Mouse (Mus musculus): ENCODE data around the gene Padi2. TPM values are rescaled to one million over a fixed set of nuclear protein-coding genes. Genes with fewer than 3 reads are reported as not detected.

Padi2 gene
- polyA plus RNA-seq, 1 experiment: 2.4 TPM

DNA sequence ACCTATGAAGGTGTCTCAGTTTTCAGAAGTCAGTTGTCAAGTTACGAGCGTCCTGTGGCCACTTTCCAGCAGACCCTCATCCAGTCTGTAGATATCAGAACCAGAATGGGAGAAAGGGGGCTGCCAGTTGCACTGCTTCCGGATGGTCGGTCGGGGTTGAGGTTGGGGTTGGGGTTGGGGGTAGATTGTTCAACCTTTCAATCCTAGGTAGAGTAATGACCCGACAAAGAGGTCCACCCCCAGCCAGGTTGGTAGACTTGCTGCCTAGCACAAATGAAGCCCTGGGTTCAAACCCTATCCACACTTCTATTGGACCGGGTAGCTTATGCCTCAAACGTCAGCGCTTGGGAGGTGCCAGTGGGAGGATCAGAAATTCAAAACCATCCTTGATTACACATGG is 27.5 kb upstream of the Padi2 start:
- peaks cover 9% of the 10 kb centered on the region for H3K4me1 ChIP-seq (ENCODE audit: control insufficient read depth)
- H3K4me3 ChIP-seq (replicated peaks): no peak overlapping the region
- H3K36me3 ChIP-seq (ENCODE audit: control insufficient read depth): no peaks in the 10 kb centered on the region
- H3K27me3 ChIP-seq (ENCODE audit: control insufficient read depth): peaks cover 39% of the 10 kb centered on the region
- H3K9me3 ChIP-seq (ENCODE audit: control insufficient read depth, low read length): peaks cover 22% of the 10 kb centered on the region
- no peak for TF ChIP-seq TAL1 (IDR thresholded peaks at IDR 0.05; ENCODE audit: low read length)
- TF ChIP-seq GATA1 (IDR thresholded peaks at IDR 0.05; ENCODE audit: low read length): no peak

DNA sequence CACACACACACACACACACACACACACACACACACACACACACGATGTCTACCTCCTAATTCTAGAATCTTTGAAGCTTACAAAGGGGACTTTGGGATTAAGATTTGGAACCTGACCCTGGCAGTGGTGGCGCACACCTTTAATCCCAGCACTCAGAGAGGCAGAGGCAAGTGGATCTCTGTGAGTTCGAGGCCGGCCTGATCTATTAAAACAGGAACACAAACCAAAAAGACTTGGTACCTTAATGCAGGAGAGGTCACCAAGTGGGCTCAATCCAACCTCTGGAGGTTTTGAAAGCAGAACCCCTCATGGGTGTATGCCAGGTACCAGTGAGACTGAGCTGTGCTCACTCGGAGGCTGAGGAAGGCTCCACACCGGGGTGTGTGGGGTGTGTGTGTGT is 27.0 kb upstream of the Padi2 start:
- TF ChIP-seq GATA1 (IDR thresholded peaks at IDR 0.05; ENCODE audit: low read length) (no peak), TAL1 (IDR thresholded peaks at IDR 0.05; ENCODE audit: low read length) (no peak)
- Histone ChIP-seq H3K4me3 (replicated peaks) (no peak overlapping the region), H3K4me1 (ENCODE audit: control insufficient read depth) (peaks cover 11% of the 10 kb centered on the region), H3K9me3 (ENCODE audit: control insufficient read depth, low read length) (peaks cover 19% of the 10 kb centered on the region), H3K27me3 (ENCODE audit: control insufficient read depth) (peaks cover 36% of the 10 kb centered on the region), H3K36me3 (ENCODE audit: control insufficient read depth) (no peaks in the 10 kb centered on the region)

DNA sequence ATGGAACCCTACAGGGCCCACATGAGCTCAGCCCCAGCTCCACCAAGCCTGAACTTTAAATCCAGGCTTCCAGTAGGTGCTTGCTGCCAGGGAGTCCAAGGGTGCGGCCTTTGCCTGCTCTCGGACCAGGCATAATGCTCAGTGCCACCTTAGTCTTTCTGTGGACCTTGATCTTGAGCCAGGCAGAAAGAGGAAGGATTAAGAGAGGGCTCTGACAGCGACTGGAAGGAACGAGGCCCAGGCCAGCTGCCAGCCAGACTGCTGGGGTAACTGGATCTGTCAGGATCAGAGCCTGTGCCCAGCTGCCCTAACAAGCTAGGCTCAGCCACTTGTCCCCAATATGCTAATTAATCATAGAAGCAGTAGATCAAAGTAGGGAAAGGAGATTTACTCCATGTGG is 26.4 kb upstream of the Padi2 start:
- no peak overlapping the region for H3K4me3 ChIP-seq (replicated peaks)
- no peaks in the 10 kb centered on the region for H3K36me3 ChIP-seq (ENCODE audit: control insufficient read depth)
- H3K9me3 ChIP-seq (ENCODE audit: control insufficient read depth, low read length): peaks cover 17% of the 10 kb centered on the region
- H3K4me1 ChIP-seq (ENCODE audit: control insufficient read depth): peaks cover 11% of the 10 kb centered on the region
- peaks cover 34% of the 10 kb centered on the region for H3K27me3 ChIP-seq (ENCODE audit: control insufficient read depth)
- TF ChIP-seq TAL1 (IDR thresholded peaks at IDR 0.05; ENCODE audit: low read length) (no peak), GATA1 (IDR thresholded peaks at IDR 0.05; ENCODE audit: low read length) (no peak)

DNA sequence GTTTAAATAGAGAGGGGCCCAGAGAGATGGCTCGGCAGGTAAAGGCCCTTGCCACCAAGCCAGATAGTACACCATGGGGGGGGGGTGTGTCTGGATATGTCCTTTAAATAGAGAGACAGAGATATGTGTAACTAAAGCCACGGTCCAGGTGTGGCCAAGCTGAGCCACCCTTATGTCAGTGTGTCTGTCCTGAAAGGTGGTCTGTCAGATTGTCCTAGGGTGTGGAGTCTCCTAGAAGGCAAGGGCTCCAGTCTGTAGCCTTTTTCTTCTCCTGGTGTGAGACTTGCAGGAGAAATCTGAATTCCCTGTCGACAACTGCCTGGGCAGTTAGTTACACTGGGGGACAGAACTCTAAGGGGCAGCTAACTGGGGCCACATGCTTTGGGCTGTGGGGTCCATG is 25.9 kb upstream of the Padi2 start:
- Histone ChIP-seq H3K36me3 (ENCODE audit: control insufficient read depth) (no peaks in the 10 kb centered on the region), H3K27me3 (ENCODE audit: control insufficient read depth) (peaks cover 33% of the 10 kb centered on the region), H3K9me3 (ENCODE audit: control insufficient read depth, low read length) (peaks cover 18% of the 10 kb centered on the region), H3K4me3 (replicated peaks) (no peak overlapping the region), H3K4me1 (ENCODE audit: control insufficient read depth) (peaks cover 11% of the 10 kb centered on the region)
- TF ChIP-seq GATA1 (IDR thresholded peaks at IDR 0.05; ENCODE audit: low read length): no peak
- TF ChIP-seq TAL1 (IDR thresholded peaks at IDR 0.05; ENCODE audit: low read length): no peak

DNA sequence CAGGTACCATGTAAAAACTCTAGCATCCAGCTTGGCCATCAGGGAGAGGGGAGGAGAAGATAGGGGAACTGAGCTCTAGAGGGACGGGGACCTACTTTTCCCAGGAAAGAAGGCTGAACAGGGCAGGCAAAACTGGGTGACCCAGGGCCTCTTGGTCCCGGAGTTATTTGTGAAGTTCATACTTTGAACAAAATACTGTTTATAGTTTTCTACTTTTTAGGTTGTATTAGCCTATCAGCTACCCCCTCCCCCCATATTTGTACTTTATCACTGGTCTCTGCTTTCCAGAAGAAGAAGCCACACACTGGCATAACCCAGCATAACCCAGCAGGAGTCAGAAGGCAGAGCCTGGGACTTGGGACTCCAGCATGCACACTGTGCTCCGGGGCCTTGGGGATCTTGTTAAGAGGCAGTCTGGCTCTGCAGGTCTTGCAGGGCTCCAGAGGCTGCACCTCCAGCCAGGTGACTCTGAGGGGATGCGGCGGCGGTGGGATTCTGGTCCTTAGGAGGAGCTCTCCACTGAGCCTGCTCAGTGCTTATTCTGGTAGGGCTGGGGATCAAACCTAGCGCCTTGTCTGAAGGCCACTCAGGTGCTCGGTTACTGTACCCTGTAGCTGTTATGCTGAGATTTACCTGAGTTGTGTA is 25.0 kb upstream of the Padi2 start:
- Histone ChIP-seq H3K9me3 (ENCODE audit: control insufficient read depth, low read length) (peaks cover 18% of the 10 kb centered on the region), H3K4me3 (replicated peaks) (no peak overlapping the region), H3K36me3 (ENCODE audit: control insufficient read depth) (no peaks in the 10 kb centered on the region), H3K27me3 (ENCODE audit: control insufficient read depth) (peaks cover 33% of the 10 kb centered on the region), H3K4me1 (ENCODE audit: control insufficient read depth) (peaks cover 11% of the 10 kb centered on the region)
- TF ChIP-seq TAL1 (IDR thresholded peaks at IDR 0.05; ENCODE audit: low read length) (no peak), GATA1 (IDR thresholded peaks at IDR 0.05; ENCODE audit: low read length) (no peak)

DNA sequence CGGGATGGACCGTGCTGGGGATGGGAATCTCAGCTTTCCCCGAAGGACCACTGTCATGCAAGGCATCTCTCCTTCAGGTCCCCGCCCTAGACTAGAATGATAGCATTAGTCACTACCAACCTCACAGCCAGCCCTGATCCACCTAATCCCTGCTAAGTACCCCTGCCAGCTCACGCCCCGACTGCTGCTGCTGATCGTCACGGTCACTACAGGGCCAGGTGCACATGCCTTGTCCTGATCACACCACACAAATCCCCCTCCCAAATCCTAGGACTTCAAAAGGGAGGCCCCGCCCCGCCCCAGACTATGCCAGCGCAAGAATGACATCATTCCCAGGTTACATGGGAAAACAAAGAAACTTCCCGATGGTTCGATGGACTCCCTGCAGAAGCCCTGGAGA is 24.4 kb upstream of the Padi2 start:
- no peak for TF ChIP-seq TAL1 (IDR thresholded peaks at IDR 0.05; ENCODE audit: low read length)
- TF ChIP-seq GATA1 (IDR thresholded peaks at IDR 0.05; ENCODE audit: low read length): no peak
- H3K27me3 ChIP-seq (ENCODE audit: control insufficient read depth): peaks cover 31% of the 10 kb centered on the region
- peaks cover 18% of the 10 kb centered on the region for H3K9me3 ChIP-seq (ENCODE audit: control insufficient read depth, low read length)
- H3K36me3 ChIP-seq (ENCODE audit: control insufficient read depth): no peaks in the 10 kb centered on the region
- no peak overlapping the region for H3K4me3 ChIP-seq (replicated peaks)
- H3K4me1 ChIP-seq (ENCODE audit: control insufficient read depth): peaks cover 11% of the 10 kb centered on the region

DNA sequence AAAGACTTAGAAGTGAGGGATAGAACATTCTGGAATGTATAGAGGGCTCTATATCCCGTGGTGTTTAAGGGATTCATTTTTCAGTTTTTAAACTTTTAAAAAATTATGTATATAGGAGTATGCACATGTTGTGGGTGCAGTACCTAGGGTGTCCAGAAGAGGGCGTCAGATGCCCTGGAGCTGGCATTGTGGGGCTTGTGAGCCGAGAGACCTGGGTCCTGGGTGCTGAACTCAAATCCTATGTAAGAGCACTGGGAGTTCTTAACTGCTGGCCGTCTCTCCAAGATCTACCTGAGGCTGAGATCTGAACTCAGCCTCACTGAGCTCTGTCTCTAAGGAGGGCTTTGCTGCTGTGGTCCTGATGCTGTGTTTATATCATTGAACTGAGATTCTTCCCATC is 23.8 kb upstream of the Padi2 start:
- Histone ChIP-seq H3K36me3 (ENCODE audit: control insufficient read depth) (no peaks in the 10 kb centered on the region), H3K27me3 (ENCODE audit: control insufficient read depth) (peaks cover 30% of the 10 kb centered on the region), H3K4me1 (ENCODE audit: control insufficient read depth) (peaks cover 11% of the 10 kb centered on the region), H3K9me3 (ENCODE audit: control insufficient read depth, low read length) (peaks cover 18% of the 10 kb centered on the region), H3K4me3 (replicated peaks) (no peak overlapping the region)
- TF ChIP-seq TAL1 (IDR thresholded peaks at IDR 0.05; ENCODE audit: low read length): no peak
- TF ChIP-seq GATA1 (IDR thresholded peaks at IDR 0.05; ENCODE audit: low read length): no peak

DNA sequence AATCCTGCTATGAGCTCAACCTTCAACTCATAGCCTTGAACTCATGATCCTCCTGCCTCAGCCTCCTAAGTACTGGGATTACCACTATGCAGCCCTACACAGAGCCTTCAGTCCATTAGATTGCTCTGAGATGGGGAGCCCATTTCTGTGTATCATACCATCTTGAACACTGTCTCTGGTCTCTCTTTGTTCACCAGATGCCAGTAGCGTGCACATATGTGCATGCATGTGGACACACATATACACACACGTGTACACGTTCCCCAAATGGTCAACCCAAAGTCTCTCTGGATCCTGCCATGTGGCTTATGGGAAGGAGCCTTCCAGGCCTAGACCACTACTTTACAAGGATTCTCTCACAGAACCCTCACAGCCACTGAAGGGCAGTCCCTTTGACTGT is 23.2 kb upstream of the Padi2 start:
- no peak overlapping the region for H3K4me3 ChIP-seq (replicated peaks)
- peaks cover 26% of the 10 kb centered on the region for H3K27me3 ChIP-seq (ENCODE audit: control insufficient read depth)
- H3K9me3 ChIP-seq (ENCODE audit: control insufficient read depth, low read length): peaks cover 18% of the 10 kb centered on the region
- H3K4me1 ChIP-seq (ENCODE audit: control insufficient read depth): peaks cover 11% of the 10 kb centered on the region
- H3K36me3 ChIP-seq (ENCODE audit: control insufficient read depth): no peaks in the 10 kb centered on the region
- TF ChIP-seq GATA1 (IDR thresholded peaks at IDR 0.05; ENCODE audit: low read length) (no peak), TAL1 (IDR thresholded peaks at IDR 0.05; ENCODE audit: low read length) (no peak)

DNA sequence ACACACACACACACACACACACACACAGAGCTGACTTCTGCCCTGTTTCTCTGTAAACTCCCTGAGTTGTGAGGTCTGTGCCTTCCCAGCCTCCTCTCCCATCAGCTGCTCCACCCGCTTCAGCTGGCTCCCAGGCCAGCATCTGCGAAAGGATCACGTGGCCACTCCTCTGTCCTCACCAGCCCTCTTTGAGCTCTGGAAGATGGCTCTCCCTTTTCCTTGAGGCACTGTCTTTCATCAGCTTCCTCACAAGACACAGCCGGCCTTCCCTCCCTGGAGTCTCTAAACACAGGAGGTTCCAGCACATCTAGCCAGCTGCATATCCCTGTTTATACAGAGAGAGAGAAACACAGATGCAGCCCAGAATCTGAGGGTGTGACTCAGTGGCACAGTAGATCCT is 22.3 kb upstream of the Padi2 start:
- Histone ChIP-seq H3K4me1 (ENCODE audit: control insufficient read depth) (peaks cover 11% of the 10 kb centered on the region), H3K4me3 (replicated peaks) (no peak overlapping the region), H3K9me3 (ENCODE audit: control insufficient read depth, low read length) (peaks cover 18% of the 10 kb centered on the region), H3K27me3 (ENCODE audit: control insufficient read depth) (peaks cover 23% of the 10 kb centered on the region), H3K36me3 (ENCODE audit: control insufficient read depth) (no peaks in the 10 kb centered on the region)
- TF ChIP-seq TAL1 (IDR thresholded peaks at IDR 0.05; ENCODE audit: low read length) (no peak), GATA1 (IDR thresholded peaks at IDR 0.05; ENCODE audit: low read length) (no peak)
